Mouse (Mus musculus) midbrain, embryonic 16.5 days (tissue): Measurements from ENCODE around the gene Noxa1. TPM values are rescaled to one million over a fixed set of nuclear protein-coding genes. Genes with fewer than 3 reads are reported as not detected.

Experiments
- ATAC-seq: fragments of 200-750 bp; cut with Nextera tagmentation; 2 replicates; pipeline ENCODE4 v1.8.0; 2017; ENCODE audit warnings: moderate TSS enrichment
- H3K27ac ChIP-seq: fragments of 300-500 bp; sonication (generic); 2 replicates; pipeline ENCODE4 v1.5.1; 2014; ENCODE audit warnings: mild to moderate bottlenecking, low read length, mixed read lengths
- H3K27me3 ChIP-seq: fragments of 300-500 bp; sonication (generic); 2 replicates; pipeline ENCODE4 v1.6.1; 2014; ENCODE audit warnings: low read depth, low read length, mixed read lengths; ENCODE audit not compliant: control insufficient read depth, insufficient read depth
- H3K36me3 ChIP-seq: fragments of 300-500 bp; sonication (generic); 2 replicates; pipeline ENCODE4 v1.6.1; 2014; ENCODE audit warnings: mild to moderate bottlenecking, low read length, moderate library complexity, mixed read lengths; ENCODE audit not compliant: control insufficient read depth, insufficient read depth
- H3K4me1 ChIP-seq: fragments of 300-500 bp; sonication (generic); 2 replicates; pipeline ENCODE4 v1.6.1; 2014; ENCODE audit warnings: mild to moderate bottlenecking, low read length, mixed read lengths; ENCODE audit not compliant: control insufficient read depth, insufficient read depth
- H3K4me2 ChIP-seq: fragments of 300-500 bp; sonication (generic); 2 replicates; pipeline ENCODE4 v1.6.1; 2014; ENCODE audit warnings: mild to moderate bottlenecking, low read length, mixed read lengths
- H3K4me3 ChIP-seq: fragments of 300-500 bp; sonication (generic); 2 replicates; pipeline ENCODE4 v1.5.1; 2014; ENCODE audit warnings: low read depth, mild to moderate bottlenecking, low read length, moderate library complexity, mixed read lengths
- H3K9ac ChIP-seq: fragments of 300-500 bp; sonication (generic); 2 replicates; pipeline ENCODE4 v1.6.1; 2014; ENCODE audit warnings: low read depth, low read length, mixed read lengths
- H3K9me3 ChIP-seq: fragments of 300-500 bp; sonication (generic); replicated peaks from 2 replicates; pipeline ENCODE4 v1.6.1; 2014; ENCODE audit warnings: mild to moderate bottlenecking, low read length, mixed read lengths; ENCODE audit not compliant: control insufficient read depth, poor library complexity, severe bottlenecking
- WGBS: fragments of 180-500 bp; shearing (Covaris S2); extraction: QIAGEN DNeasy Blood & Tissue Kit; methylation state at CpG from one replicate; pipeline ENCODE4 v1.1.7; 2014; 5-methylcytosine and 5-hydroxymethylcytosine counted together
- polyA plus RNA-seq: library from polyadenylated mRNA; unstranded; fragments of >200 nt; fragmentation: Nextera tagmentation; extraction: Ambion mirVana; gene quantifications from 2 replicates; pipeline ENCODE4 v1.2.1, GENCODE M21; 2015

Gene Noxa1
- polyA plus RNA-seq: not detected in 2 replicates

GRCm38 (mm10) chr2:25095109-25095850 is at the start of gene Noxa1:
Gene Noxa1, minus strand, starts transcription at chr2:25095149.
- Histone ChIP-seq H3K9me3 (no peaks in the 10 kb centered on the region), H3K27ac (no peak within 1 kb of the TSS)
- WGBS: 53% methylated on average over 28 of the region's 28 CpGs

GRCm38 (mm10) chr2:25141921-25142320 is 47.0 kb upstream of the Noxa1 start:
- H3K27me3 ChIP-seq: no peaks in the 10 kb centered on the region

More at GRCm38 (mm10) chr2:25095109-25095850, at the start of gene Noxa1:
- H3K27me3 ChIP-seq: no peaks in the 10 kb centered on the region
- H3K9ac ChIP-seq: no peak within 1 kb of the TSS
- peaks cover 3% of the 10 kb centered on the region; the same call in 1 of the 2 replicates for H3K4me1 ChIP-seq
- no peak within 1 kb of the TSS for H3K4me3 ChIP-seq
- H3K36me3 ChIP-seq: no peaks in the 10 kb centered on the region
- no peak for ATAC-seq
- H3K4me2 ChIP-seq: no peak within 1 kb of the TSS

GRCm38 (mm10) chr2:25141185-25141584 is 46.2 kb upstream of the Noxa1 start:
- no peaks in the 10 kb centered on the region for H3K4me1 ChIP-seq
- H3K9ac ChIP-seq: no peak overlapping the region
- 66% methylated on average over 4 of the region's 4 CpGs for WGBS
- H3K27ac ChIP-seq: no peak overlapping the region
- no peaks in the 10 kb centered on the region for H3K9me3 ChIP-seq
- no peak overlapping the region for H3K4me2 ChIP-seq
- ATAC-seq: no peak
- no peaks in the 10 kb centered on the region for H3K27me3 ChIP-seq
- H3K4me3 ChIP-seq: no peak overlapping the region
- H3K36me3 ChIP-seq: no peaks in the 10 kb centered on the region

More at GRCm38 (mm10) chr2:25141921-25142320, 47.0 kb upstream of the Noxa1 start:
- H3K9ac ChIP-seq: no peak overlapping the region
- H3K4me2 ChIP-seq: no peak overlapping the region
- no peaks in the 10 kb centered on the region for H3K9me3 ChIP-seq
- no peak overlapping the region for H3K4me3 ChIP-seq
- 89% methylated on average over 5 of the region's 5 CpGs for WGBS
- H3K27ac ChIP-seq: no peak overlapping the region
- H3K36me3 ChIP-seq: no peaks in the 10 kb centered on the region
- no peaks in the 10 kb centered on the region for H3K4me1 ChIP-seq
- no peak for ATAC-seq

GRCm38 (mm10) chr2:25137832-25138231 is 42.9 kb upstream of the Noxa1 start:
- no peak overlapping the region for H3K4me2 ChIP-seq
- ATAC-seq: no peak
- H3K4me3 ChIP-seq: no peak overlapping the region
- WGBS: 86% methylated on average over 6 of the region's 6 CpGs
- H3K27me3 ChIP-seq: no peaks in the 10 kb centered on the region
- H3K9ac ChIP-seq: no peak overlapping the region
- no peaks in the 10 kb centered on the region for H3K4me1 ChIP-seq
- no peaks in the 10 kb centered on the region for H3K36me3 ChIP-seq
- H3K9me3 ChIP-seq: no peaks in the 10 kb centered on the region
- H3K27ac ChIP-seq: no peak overlapping the region

- ATAC-seq: no peak
- H3K27me3 ChIP-seq: no peaks in the 10 kb centered on the region
- H3K9ac ChIP-seq: no peak overlapping the region
- no peaks in the 10 kb centered on the region for H3K36me3 ChIP-seq
- no peaks in the 10 kb centered on the region for H3K9me3 ChIP-seq
- peaks cover 5% of the 10 kb centered on the region; the same call in 1 of the 2 replicates for H3K4me1 ChIP-seq
- H3K4me3 ChIP-seq: no peak overlapping the region
- H3K4me2 ChIP-seq: no peak overlapping the region
- WGBS: 71% methylated on average over 9 of the region's 9 CpGs
- H3K27ac ChIP-seq: no peak overlapping the region
Measured at GRCm38 (mm10) chr2:25131601-25132000, 36.7 kb upstream of the Noxa1 start.

GRCm38 (mm10) chr2:25128072-25128471 is 33.1 kb upstream of the Noxa1 start:
- WGBS: 75% methylated on average over 11 of the region's 11 CpGs
- peaks cover 12% of the 10 kb centered on the region; the same call in 1 of the 2 replicates for H3K4me1 ChIP-seq
- H3K36me3 ChIP-seq: no peaks in the 10 kb centered on the region
- no peak overlapping the region for H3K4me2 ChIP-seq
- no peak overlapping the region for H3K9ac ChIP-seq
- H3K27ac ChIP-seq: no peak overlapping the region; the same call in 1 of the 2 replicates
- no peaks in the 10 kb centered on the region for H3K27me3 ChIP-seq
- H3K4me3 ChIP-seq: no peak overlapping the region
- ATAC-seq: no peak
- H3K9me3 ChIP-seq: no peaks in the 10 kb centered on the region

- ATAC-seq: no peak
- peaks cover 12% of the 10 kb centered on the region; the same call in 1 of the 2 replicates for H3K4me1 ChIP-seq
Measured at GRCm38 (mm10) chr2:25127206-25127605, 32.3 kb upstream of the Noxa1 start.

GRCm38 (mm10) chr2:25126011-25127010 is 31.4 kb upstream of the Noxa1 start:
- no peak overlapping the region for H3K9ac ChIP-seq
- no peak overlapping the region for H3K4me3 ChIP-seq
- no peaks in the 10 kb centered on the region for H3K27me3 ChIP-seq
- 9% methylated on average over 19 of the region's 19 CpGs for WGBS
- no peak overlapping the region for H3K4me2 ChIP-seq
- peaks cover 12% of the 10 kb centered on the region; the same call in 1 of the 2 replicates for H3K4me1 ChIP-seq
- H3K36me3 ChIP-seq: no peaks in the 10 kb centered on the region
- ATAC-seq: peak; percentile 83
- H3K27ac ChIP-seq: peak overlapping the region; percentile 76
- H3K9me3 ChIP-seq: no peaks in the 10 kb centered on the region

More at GRCm38 (mm10) chr2:25127206-25127605, 32.3 kb upstream of the Noxa1 start:
- H3K27me3 ChIP-seq: no peaks in the 10 kb centered on the region
- no peaks in the 10 kb centered on the region for H3K36me3 ChIP-seq
- H3K4me2 ChIP-seq: no peak overlapping the region
- 44% methylated on average over 5 of the region's 5 CpGs for WGBS
- peak overlapping the region; percentile 19 for H3K27ac ChIP-seq
- H3K9ac ChIP-seq: no peak overlapping the region
- no peak overlapping the region for H3K4me3 ChIP-seq
- H3K9me3 ChIP-seq: no peaks in the 10 kb centered on the region
